Mouse (Mus musculus): ENCODE results near the gene Ncam1. TPM values are rescaled to one million over a fixed set of nuclear protein-coding genes. Genes with fewer than 3 reads are reported as not detected.

Ncam1 gene
- polyA plus RNA-seq, 1 experiment from 2014 or later, result 432 TPM

DNA sequence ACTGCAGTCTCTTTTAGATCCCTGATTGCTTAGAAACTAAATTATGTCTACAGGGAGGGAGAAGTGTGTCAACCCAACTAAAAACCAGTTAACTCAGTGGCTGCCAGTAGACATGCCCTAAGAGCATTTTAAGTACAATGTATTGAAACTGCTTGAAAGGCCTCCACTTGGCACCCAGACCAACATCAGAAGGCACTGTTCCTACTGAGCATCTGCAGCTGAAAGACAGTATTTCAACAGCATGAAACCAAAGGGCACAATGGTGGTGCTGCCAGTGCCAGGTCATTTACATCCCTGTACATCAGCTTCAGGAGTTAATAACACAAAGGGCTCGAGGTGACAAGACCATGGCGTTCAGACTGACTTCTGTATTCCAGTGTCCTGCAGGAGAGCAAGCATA lies 5.5 kb downstream of the Ncam1 start:
- H3K4me1 ChIP-seq (replicated peaks), result peaks cover 58% of the 10 kb centered on the region
- H3K27me3 ChIP-seq, result no peaks in the 10 kb centered on the region
- no peak overlapping the region for H3K4me3 ChIP-seq (replicated peaks)
- no peak overlapping the region for H3K9ac ChIP-seq (replicated peaks)
- no peak for ATAC-seq
- no peak overlapping the region for H3K27ac ChIP-seq
- WGBS, result 60% methylated on average over 2 of the region's 2 CpGs
- H3K4me2 ChIP-seq (replicated peaks), result no peak overlapping the region
- H3K9me3 ChIP-seq, result no peaks in the 10 kb centered on the region
- H3K36me3 ChIP-seq, result no peaks in the 10 kb centered on the region

DNA sequence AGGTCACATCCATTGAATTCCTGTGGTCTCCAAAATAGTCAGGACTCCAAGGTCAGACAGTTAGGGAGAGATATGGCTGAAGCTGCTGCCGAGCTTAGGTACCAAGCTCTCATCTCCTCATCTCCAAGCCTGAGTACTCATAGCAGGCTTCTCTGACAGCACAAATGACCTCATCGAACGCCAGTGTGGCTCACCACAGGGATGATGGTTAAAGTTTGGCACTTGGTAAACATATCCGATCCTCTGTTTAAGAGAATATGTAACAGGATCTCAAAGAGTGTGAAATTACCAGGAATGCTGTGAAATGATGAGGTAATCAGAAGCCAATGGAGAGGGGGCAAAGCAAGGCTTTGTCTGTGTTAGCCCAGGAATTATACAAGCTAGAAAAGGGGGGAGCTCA lies 6.1 kb downstream of the Ncam1 start:
- ATAC-seq, result no peak
- Histone ChIP-seq H3K4me1 (replicated peaks) (peaks cover 58% of the 10 kb centered on the region), H3K4me3 (replicated peaks) (no peak overlapping the region), H3K9me3 (no peaks in the 10 kb centered on the region), H3K36me3 (no peaks in the 10 kb centered on the region), H3K4me2 (replicated peaks) (no peak overlapping the region), H3K27ac (no peak overlapping the region), H3K27me3 (no peaks in the 10 kb centered on the region), H3K9ac (replicated peaks) (no peak overlapping the region)
- WGBS, result 77% methylated on average over 4 of the region's 4 CpGs

DNA sequence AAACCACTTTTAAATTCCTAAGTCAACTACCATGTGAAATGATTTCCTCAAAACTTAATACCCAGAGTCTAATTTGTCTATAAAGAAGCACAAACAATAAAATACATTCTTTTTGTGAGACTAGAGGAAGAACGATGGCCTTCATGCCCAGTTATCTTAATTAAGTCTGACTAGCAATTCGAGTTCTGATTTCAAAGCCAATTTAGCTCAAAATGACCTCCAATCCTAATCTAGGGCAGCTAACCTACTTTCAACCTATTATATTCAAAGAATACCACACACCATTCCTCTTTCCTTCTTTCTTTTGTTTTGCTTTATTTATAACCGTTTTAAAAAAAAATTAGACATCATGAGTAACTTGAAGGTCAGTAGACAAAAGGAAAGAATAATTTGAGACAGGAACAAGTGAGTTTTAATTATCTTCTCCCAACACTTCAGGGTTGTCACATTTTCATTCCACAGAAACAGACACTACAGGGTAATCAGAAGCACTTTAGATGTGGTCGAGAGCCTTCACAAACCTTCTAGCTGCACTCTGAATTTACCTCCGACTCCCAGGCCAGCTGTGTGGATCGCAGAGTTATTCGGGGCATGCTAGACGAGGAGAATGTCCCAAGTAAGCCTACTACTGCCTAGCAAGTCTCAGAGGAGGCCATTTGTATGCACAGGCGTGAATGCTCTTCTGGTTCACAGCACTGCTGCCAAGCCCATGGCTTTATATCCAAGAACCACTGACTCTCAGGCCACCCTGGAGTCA lies 17.5 kb downstream of the Ncam1 start:
- no peaks in the 10 kb centered on the region for H3K9me3 ChIP-seq
- no peak overlapping the region for H3K4me2 ChIP-seq (replicated peaks)
- H3K27ac ChIP-seq, result no peak overlapping the region
- no peak overlapping the region for H3K9ac ChIP-seq (replicated peaks)
- 0 out of 2 replicates have a peak, but pooled peaks cover 6% of the 10 kb centered on the region for H3K36me3 ChIP-seq
- 75% methylated on average over 9 of the region's 9 CpGs for WGBS
- no peaks in the 10 kb centered on the region for H3K27me3 ChIP-seq
- no peak overlapping the region for H3K4me3 ChIP-seq (replicated peaks)
- H3K4me1 ChIP-seq (replicated peaks), result peaks cover 30% of the 10 kb centered on the region
- ATAC-seq, result no peak

DNA sequence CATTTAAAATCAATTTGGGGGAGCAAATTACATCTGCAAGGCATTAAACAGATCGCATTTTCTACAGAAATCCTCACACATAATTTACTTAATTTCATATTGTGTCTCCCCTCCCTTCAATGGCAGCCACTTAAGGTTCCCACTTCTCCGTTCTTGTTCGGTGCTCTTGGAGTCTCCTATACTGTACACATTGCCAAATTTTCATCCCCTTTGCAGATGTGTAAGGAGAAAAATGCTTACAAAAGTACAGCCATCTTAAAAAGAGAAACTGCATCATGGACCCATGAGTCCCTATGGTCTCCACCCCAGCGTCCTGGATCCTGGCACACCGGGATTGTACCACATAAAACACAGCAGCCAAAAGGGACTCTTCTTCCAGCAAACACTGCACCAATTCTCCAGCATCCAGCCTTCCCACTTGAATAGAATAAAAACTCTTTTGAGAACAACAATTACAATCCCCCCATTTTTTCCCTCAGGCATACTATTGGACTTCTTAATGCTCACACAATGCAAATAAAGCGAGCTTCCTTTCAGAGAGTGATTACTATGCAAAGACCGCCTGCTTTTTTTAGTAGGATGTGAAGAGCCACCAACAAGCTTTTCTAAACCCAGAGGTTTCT lies 21.6 kb downstream of the Ncam1 start:
- Histone ChIP-seq H3K4me3 (replicated peaks) (no peak overlapping the region), H3K27me3 (no peaks in the 10 kb centered on the region), H3K9ac (replicated peaks) (no peak overlapping the region), H3K9me3 (no peaks in the 10 kb centered on the region), H3K4me1 (replicated peaks) (peaks cover 35% of the 10 kb centered on the region), H3K27ac (peak overlapping the region; percentile 65), H3K36me3 (0 out of 2 replicates have a peak, but pooled peaks cover 2% of the 10 kb centered on the region), H3K4me2 (replicated peaks) (peak overlapping the region; percentile 24; the same call in 1 of the 2 replicates)
- WGBS, result 28% methylated on average over 7 of the region's 7 CpGs
- ATAC-seq, result 0 out of 2 replicates have a peak, but pooled peaks have one; percentile 20

DNA sequence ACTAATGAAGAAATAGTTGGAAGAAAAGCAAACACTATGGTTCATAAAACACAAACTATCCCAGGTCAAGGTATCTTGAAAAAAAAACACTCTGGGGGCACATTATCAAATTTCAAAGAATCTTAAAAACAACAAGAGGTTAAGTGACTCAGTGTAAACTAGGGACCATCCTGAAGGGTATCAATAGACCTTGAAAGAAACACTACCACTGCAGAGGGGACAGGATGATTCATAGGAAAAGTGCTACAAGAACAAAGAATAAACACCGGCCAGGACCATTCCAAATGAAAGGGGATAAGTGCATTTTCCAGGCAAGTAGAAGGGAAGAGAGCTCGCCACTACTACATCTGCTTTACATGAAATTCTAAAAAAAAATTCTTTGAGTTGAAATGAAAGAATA lies 32.1 kb downstream of the Ncam1 start:
- Histone ChIP-seq H3K27me3 (no peaks in the 10 kb centered on the region), H3K4me1 (replicated peaks) (peaks cover 21% of the 10 kb centered on the region), H3K4me2 (replicated peaks) (no peak overlapping the region), H3K9ac (replicated peaks) (no peak overlapping the region), H3K36me3 (no peaks in the 10 kb centered on the region), H3K9me3 (no peaks in the 10 kb centered on the region), H3K27ac (no peak overlapping the region), H3K4me3 (replicated peaks) (no peak overlapping the region)
- ATAC-seq, result no peak
- 84% methylated on average over 2 of the region's 2 CpGs for WGBS

DNA sequence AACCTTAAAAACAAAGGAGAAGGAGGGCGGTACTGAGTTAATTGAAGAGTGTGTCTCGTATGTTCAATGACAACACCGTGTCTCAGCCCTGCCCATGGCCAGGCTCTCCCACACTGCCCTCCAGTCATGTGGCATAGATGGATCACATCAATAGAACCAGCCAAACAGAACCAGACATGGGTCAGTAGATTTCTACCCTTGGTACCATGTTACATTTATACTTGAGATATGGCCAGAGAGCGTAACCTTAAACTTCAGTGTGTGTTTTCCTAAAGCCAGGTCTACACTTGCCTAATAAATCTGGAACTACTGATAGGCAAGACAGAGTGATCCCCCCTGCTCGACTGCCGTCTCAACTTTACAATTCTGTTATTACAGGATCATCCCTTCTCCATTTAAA lies 38.2 kb downstream of the Ncam1 start:
- Histone ChIP-seq H3K27me3 (no peaks in the 10 kb centered on the region), H3K9me3 (no peaks in the 10 kb centered on the region), H3K4me2 (replicated peaks) (no peak overlapping the region), H3K4me3 (replicated peaks) (no peak overlapping the region), H3K27ac (no peak overlapping the region), H3K36me3 (no peaks in the 10 kb centered on the region), H3K4me1 (replicated peaks) (peaks cover 50% of the 10 kb centered on the region), H3K9ac (replicated peaks) (no peak overlapping the region)
- 84% methylated on average over 6 of the region's 6 CpGs for WGBS
- ATAC-seq, result no peak

DNA sequence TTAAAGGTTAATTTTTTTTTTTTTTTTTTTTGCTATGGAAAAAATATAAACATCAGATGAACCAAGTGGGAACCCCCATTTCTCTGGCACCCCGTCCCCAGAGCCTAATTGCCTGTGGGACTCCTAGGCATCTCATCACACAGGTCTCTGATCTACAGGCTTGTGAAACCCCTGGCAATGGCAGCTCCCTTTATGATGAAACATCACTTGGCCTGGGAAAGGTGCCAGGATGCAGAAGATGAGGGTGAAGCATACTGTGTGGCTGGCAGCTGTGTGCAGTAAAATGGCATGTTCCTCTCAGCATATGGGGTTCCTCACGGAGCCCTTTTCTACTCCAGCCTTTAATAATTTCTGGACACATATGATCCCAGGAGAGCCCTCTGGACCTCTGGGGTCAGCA lies 40.3 kb downstream of the Ncam1 start:
- Histone ChIP-seq H3K9me3 (no peaks in the 10 kb centered on the region), H3K4me3 (replicated peaks) (no peak overlapping the region), H3K4me1 (replicated peaks) (peaks cover 62% of the 10 kb centered on the region), H3K36me3 (no peaks in the 10 kb centered on the region), H3K27me3 (no peaks in the 10 kb centered on the region), H3K9ac (replicated peaks) (no peak overlapping the region), H3K27ac (peak overlapping the region; percentile 85), H3K4me2 (replicated peaks) (no peak overlapping the region)
- no peak; the same call in 1 of the 2 replicates for ATAC-seq
- 48% methylated on average over 2 of the region's 2 CpGs for WGBS

DNA sequence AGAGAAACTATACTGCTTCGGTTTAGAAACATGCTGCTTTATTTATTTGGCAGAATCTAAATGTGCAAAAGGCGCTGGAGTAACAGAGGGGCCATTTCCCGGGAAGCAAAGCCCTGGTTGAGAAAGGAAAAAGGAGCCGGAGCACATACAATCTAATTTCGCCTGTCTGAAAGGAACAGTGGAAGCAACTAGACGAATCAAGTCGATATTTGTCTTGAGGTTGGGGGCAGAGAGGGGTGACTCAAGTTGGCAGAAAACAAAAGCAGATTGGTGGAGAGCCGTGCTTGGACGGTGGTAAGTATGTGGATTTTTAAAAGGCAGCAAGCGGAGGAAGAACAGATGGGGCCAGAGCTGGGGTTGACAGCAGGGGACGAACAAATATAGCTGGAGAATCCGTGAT lies 40.7 kb downstream of the Ncam1 start:
- Histone ChIP-seq H3K4me2 (replicated peaks) (peak overlapping the region; percentile 13; the same call in 1 of the 2 replicates), H3K4me3 (replicated peaks) (no peak overlapping the region), H3K9me3 (no peaks in the 10 kb centered on the region), H3K36me3 (no peaks in the 10 kb centered on the region), H3K27me3 (no peaks in the 10 kb centered on the region), H3K4me1 (replicated peaks) (peaks cover 66% of the 10 kb centered on the region), H3K27ac (peak overlapping the region; percentile 85), H3K9ac (replicated peaks) (no peak overlapping the region)
- ATAC-seq, result peak; percentile 63; the same call in 1 of the 2 replicates
- 35% methylated on average over 12 of the region's 12 CpGs for WGBS

DNA sequence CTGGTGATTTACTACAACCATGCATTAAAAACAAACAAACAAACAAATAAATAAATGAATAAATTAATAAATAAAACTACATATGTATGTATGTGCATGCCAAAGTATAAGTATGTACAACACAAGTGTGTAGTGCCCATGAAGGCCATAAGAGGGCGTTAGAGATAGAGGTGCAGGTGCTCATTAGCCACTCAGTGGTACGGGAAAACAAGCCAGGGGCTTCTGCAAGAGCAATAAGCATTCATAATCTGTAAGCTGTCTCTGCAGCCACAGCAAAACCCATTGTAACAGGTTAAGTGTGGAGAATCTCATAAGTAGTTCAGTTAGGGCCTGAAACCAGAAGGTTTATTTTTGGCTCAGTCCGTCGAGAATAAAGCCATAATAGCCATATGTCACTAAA lies 41.1 kb downstream of the Ncam1 start:
- WGBS, result 46% methylated on average over 4 of the region's 4 CpGs
- Histone ChIP-seq H3K4me2 (replicated peaks) (peak overlapping the region; percentile 13; the same call in 1 of the 2 replicates), H3K4me3 (replicated peaks) (no peak overlapping the region), H3K27me3 (no peaks in the 10 kb centered on the region), H3K27ac (peak overlapping the region; percentile 85), H3K9ac (replicated peaks) (no peak overlapping the region), H3K36me3 (no peaks in the 10 kb centered on the region), H3K9me3 (no peaks in the 10 kb centered on the region), H3K4me1 (replicated peaks) (peaks cover 71% of the 10 kb centered on the region)
- ATAC-seq, result peak; percentile 22; the same call in 1 of the 2 replicates

- H3K27me3 ChIP-seq, result no peaks in the 10 kb centered on the region
- H3K4me1 ChIP-seq (replicated peaks), result peaks cover 69% of the 10 kb centered on the region
- ATAC-seq, result 0 out of 2 replicates have a peak, but pooled peaks have one; percentile 57
- H3K9ac ChIP-seq (replicated peaks), result no peak overlapping the region
- H3K36me3 ChIP-seq, result no peaks in the 10 kb centered on the region
- H3K9me3 ChIP-seq, result no peaks in the 10 kb centered on the region
- H3K27ac ChIP-seq, result no peak overlapping the region
- H3K4me2 ChIP-seq (replicated peaks), result no peak overlapping the region
- no peak overlapping the region for H3K4me3 ChIP-seq (replicated peaks)
- 69% methylated on average over 4 of the region's 4 CpGs for WGBS
These were observed 42.0 kb downstream of the Ncam1 start for GRCm38 (mm10) chr9:49756725-49757124.

DNA sequence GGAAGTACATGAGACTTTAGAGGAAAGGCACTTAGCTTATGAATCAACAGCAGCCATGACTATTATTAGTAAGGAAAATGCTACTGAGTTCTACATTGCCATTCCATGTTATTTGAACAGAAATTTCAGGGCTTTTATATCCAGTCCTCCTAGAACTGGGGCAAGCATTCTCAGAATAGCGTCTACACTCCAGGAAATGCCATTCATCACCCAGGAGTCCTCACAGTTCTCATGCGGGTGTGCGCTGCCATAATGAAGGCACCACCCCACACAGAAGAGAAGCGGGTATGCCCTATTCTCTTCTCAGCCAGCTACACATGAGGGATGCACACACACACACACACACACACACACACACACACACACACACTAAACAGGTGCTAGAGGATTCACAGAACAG lies 43.5 kb downstream of the Ncam1 start:
- H3K4me1 ChIP-seq (replicated peaks), result peaks cover 80% of the 10 kb centered on the region

GRCm38 (mm10) chr9:49751466-49751865 lies 47.3 kb downstream of the Ncam1 start:
- no peaks in the 10 kb centered on the region for H3K27me3 ChIP-seq
- peaks cover 77% of the 10 kb centered on the region for H3K4me1 ChIP-seq (replicated peaks)
- H3K9ac ChIP-seq (replicated peaks), result no peak overlapping the region
- ATAC-seq, result no peak
- H3K36me3 ChIP-seq, result no peaks in the 10 kb centered on the region
- H3K27ac ChIP-seq, result no peak overlapping the region
- no peak overlapping the region for H3K4me2 ChIP-seq (replicated peaks)
- H3K4me3 ChIP-seq (replicated peaks), result no peak overlapping the region
- H3K9me3 ChIP-seq, result no peaks in the 10 kb centered on the region
- 62% methylated on average over 6 of the region's 6 CpGs for WGBS

More for the DNA sequence above, 43.5 kb downstream of the Ncam1 start:
- Histone ChIP-seq H3K36me3 (no peaks in the 10 kb centered on the region), H3K27me3 (no peaks in the 10 kb centered on the region), H3K4me3 (replicated peaks) (no peak overlapping the region), H3K9ac (replicated peaks) (no peak overlapping the region), H3K27ac (no peak overlapping the region), H3K9me3 (no peaks in the 10 kb centered on the region), H3K4me2 (replicated peaks) (no peak overlapping the region)
- 86% methylated on average over 4 of the region's 4 CpGs for WGBS
- no peak for ATAC-seq

All from midbrain, embryonic 13.5 days (tissue).